Mouse (Mus musculus) left cerebral cortex, postnatal 10 days (tissue): ENCODE measurements around the gene Cx3cr1. TPM values are rescaled to one million over a fixed set of nuclear protein-coding genes. Genes with fewer than 3 reads are reported as not detected.
A peak's percentile ranks its signal among the peaks of the same experiment; 100 is the strongest.

Source experiments
- DNase-seq, 2 experiments: peaks; one replicate each; pipeline ENCODE4 v3.0.0; 2021 to 2022; ENCODE audit warnings: low spot score in 2 of 2, mixed read lengths in 1 of 2; ENCODE audit errors: extremely low spot score in 1 of 2
- intact Hi-C: fragments of 180-260 bp; cut with DNase I; formaldehyde crosslinking; loops from one replicate; pipeline ENCODE4 v1.15.1; 2025
- total RNA-seq, 2 experiments: library from RNA; stranded (reverse); gene quantifications; 2 replicates each; pipeline ENCODE4 v1.2.3; 2021

Cx3cr1 gene
- total RNA-seq, 2 experiments from 2014 or later = 31.9 to 33.5 TPM

- no peak for DNase-seq
- intact Hi-C loops = no loop called here
These were observed 14.7 kb upstream of the Cx3cr1 start for GRCm38 (mm10) chr9:120084406-120084805.

GRCm38 (mm10) chr9:120083158-120083894 lies 13.6 kb upstream of the Cx3cr1 start:
- intact Hi-C loops = no loop called here
- no peak for DNase-seq

GRCm38 (mm10) chr9:120082691-120083090 lies 13.0 kb upstream of the Cx3cr1 start:
- no peak for DNase-seq
- intact Hi-C loops = no loop called here

GRCm38 (mm10) chr9:120081967-120082366 lies 12.3 kb upstream of the Cx3cr1 start:
- peak in 1 of 2 experiments; percentile 23 for DNase-seq
- intact Hi-C loops = no loop called here

GRCm38 (mm10) chr9:120081247-120081646 lies 11.6 kb upstream of the Cx3cr1 start:
- DNase-seq = no peak
- intact Hi-C loops = no loop called here

GRCm38 (mm10) chr9:120080546-120081108 lies 10.9 kb upstream of the Cx3cr1 start:
- peak in 1 of 2 experiments; percentile 54 for DNase-seq
- intact Hi-C loops = no loop called here

GRCm38 (mm10) chr9:120079901-120080300 lies 10.2 kb upstream of the Cx3cr1 start:
- intact Hi-C loops = no loop called here
- no peak for DNase-seq

GRCm38 (mm10) chr9:120078241-120078640 lies 8.6 kb upstream of the Cx3cr1 start:
- no peak for DNase-seq
- intact Hi-C loops = no loop called here

- no peak for DNase-seq
- intact Hi-C loops = loop anchor here (5.0 kb wide), 1 partner anchor 47 kb away; no protein-coding TSS in a partner anchor
These were observed 4.8 kb upstream of the Cx3cr1 start for GRCm38 (mm10) chr9:120074516-120074915.

- intact Hi-C loops = loop anchor here (5.0 kb wide), 1 partner anchor 46 kb away; no protein-coding TSS in a partner anchor
- peak; percentile 50 to 77 for DNase-seq
These were observed 3.5 kb upstream of the Cx3cr1 start for GRCm38 (mm10) chr9:120073169-120073568.

GRCm38 (mm10) chr9:120071251-120071650 lies 1.6 kb upstream of the Cx3cr1 start:
- intact Hi-C loops = loop anchor here (5.0 kb wide), 1 partner anchor 44 kb away; no protein-coding TSS in a partner anchor
- DNase-seq = no peak

GRCm38 (mm10) chr9:120068047-120068446 lies 1.6 kb downstream of the Cx3cr1 start:
- intact Hi-C loops = no loop called here
- peak in 1 of 2 experiments; percentile 13 for DNase-seq

GRCm38 (mm10) chr9:120067609-120068008 lies 2.1 kb downstream of the Cx3cr1 start:
- intact Hi-C loops = no loop called here
- DNase-seq = no peak

- no peak for DNase-seq
- intact Hi-C loops = no loop called here
These were observed 5.4 kb downstream of the Cx3cr1 start for GRCm38 (mm10) chr9:120064317-120064716.

- intact Hi-C loops = no loop called here
- no peak for DNase-seq
These were observed 10.9 kb downstream of the Cx3cr1 start for GRCm38 (mm10) chr9:120058730-120059129.

- intact Hi-C loops = no loop called here
- DNase-seq = no peak
These were observed 13.5 kb downstream of the Cx3cr1 start for GRCm38 (mm10) chr9:120056201-120056600.

GRCm38 (mm10) chr9:120054545-120055277 lies 15.0 kb downstream of the Cx3cr1 start:
- peak in 1 of 2 experiments; percentile 58 for DNase-seq
- intact Hi-C loops = no loop called here

- intact Hi-C loops = no loop called here
- no peak for DNase-seq
These were observed 20.3 kb downstream of the Cx3cr1 start for GRCm38 (mm10) chr9:120049407-120049806.

GRCm38 (mm10) chr9:120048495-120048894 lies 21.2 kb downstream of the Cx3cr1 start:
- intact Hi-C loops = no loop called here
- DNase-seq = no peak

- no peak for DNase-seq
- intact Hi-C loops = no loop called here
These were observed 26.6 kb downstream of the Cx3cr1 start for GRCm38 (mm10) chr9:120043115-120043514.
